Mouse (Mus musculus) embryonic stem cell, embryonic (primary cell): ENCODE measurements around the gene Nkx2-5.

ENCODE experiments used
- CTCF ChIA-PET, 4 experiments: fragments of 300-600 bp in 2 of 4; fragments of 350-600 bp in 2 of 4; sonication (Branson Sonifier 250); formaldehyde crosslinking; loops; one replicate each; lab custom pipeline; 2022; ENCODE audit warnings: inconsistent platforms in 2 of 4; lab: Charles Lee
- POLR2A ChIA-PET, 4 experiments: fragments of 300-600 bp in 2 of 4; fragments of 350-600 bp in 2 of 4; sonication (Branson Sonifier 250); formaldehyde crosslinking; loops; one replicate each; lab custom pipeline; 2022; ENCODE audit warnings: antibody characterized with exemption in 4 of 4, inconsistent platforms in 1 of 4; lab: Charles Lee

Nkx2-5 gene

DNA sequence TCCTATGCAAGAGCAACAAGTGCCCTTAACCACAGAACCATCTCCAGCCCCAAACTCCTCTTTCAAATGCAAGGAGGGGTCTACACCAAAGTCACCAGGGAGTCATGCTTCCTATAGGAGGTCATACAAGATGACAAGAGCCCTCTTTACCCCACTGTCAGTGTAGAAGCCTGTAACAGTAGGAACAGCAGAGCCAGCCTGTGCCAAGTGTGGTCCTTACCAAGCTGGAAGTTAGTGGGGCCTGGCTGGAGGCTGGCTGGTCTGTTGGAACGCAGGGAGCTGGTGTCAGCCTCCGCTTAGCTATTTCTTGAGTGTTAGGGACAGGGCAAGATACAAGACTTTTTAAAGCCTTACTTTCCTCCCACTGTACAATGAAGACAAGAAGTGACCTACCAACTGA lies 11.0 kb downstream of the Nkx2-5 start:
- POLR2A ChIA-PET: no interaction called here

DNA sequence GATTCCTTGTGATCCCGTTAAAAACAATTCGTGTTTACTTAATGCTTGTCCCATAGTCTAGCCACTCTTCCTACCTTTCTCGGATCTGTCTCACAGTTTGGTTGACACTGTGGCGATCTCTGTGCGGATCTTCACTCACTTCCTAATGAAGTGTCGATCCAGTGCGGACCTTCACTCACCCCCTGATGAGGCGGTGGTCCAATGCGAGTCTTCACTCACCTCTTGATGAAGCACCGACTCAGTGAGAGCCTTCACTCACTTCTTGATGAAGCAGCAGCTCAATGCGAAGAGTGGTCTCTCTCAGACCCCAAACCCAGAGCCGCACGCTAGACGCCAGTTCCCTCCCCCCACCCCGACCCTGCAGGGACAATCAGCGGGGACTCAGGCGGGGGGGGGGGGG lies 18.7 kb downstream of the Nkx2-5 start:
- POLR2A ChIA-PET: interaction anchor here in 2 of 4 experiments (0.5 to 1.1 kb wide), 4 partner anchors 15 to 1199 kb away, joined by 3 to 4 read pairs (median 3); no protein-coding TSS in a partner anchor
- CTCF ChIA-PET: interaction anchor here in 1 of 4 experiments (0.6 to 0.7 kb wide), 2 partner anchors 24 to 204 kb away, joined by 3 to 4 read pairs; no protein-coding TSS in a partner anchor

More for the DNA sequence above, 11.0 kb downstream of the Nkx2-5 start:
- CTCF ChIA-PET: no interaction called here

DNA sequence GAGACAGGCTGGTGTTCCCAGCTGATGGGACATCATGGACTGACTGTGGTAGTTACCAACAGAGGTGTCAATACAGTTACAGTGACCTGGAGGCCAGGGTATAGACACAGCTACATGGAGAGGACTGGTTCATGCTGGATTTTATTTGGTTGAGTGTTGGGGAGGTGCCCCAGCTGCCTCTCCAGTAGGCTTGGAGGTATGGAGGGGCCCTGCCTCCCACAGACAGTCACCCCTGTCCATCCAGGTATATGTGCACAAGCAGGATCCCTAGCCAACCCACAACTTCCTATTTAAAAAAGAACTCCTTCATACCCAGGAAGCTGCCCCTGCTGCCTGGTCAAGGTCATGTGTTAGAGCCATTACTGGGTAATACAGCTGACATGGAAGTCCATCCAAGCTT lies 27.0 kb downstream of the Nkx2-5 start:
- ChIA-PET CTCF (interaction anchor here in 1 of 4 experiments (0.9 to 1.0 kb wide), 2 partner anchors 23 to 68 kb away, joined by 3 read pairs; no protein-coding TSS in a partner anchor), POLR2A (no interaction called here)

DNA sequence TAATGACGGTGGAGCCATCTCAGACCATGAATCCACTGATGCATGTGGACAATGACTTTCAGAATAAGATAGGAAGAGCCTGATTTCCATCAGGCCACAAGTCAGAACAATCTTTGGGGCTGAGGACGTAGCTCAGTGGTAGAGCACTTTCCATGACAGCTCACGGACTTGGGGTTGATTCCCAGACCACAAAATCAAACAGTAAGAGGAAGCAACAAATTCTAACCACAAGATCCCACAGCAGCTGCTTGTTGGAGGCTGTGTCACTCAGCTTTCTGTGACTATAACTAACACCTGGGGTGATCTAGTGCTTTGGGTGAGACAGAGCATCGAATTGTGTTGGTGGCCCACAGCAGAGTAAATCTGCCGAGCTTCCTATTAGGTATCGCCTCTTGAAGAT lies 28.0 kb downstream of the Nkx2-5 start:
- CTCF ChIA-PET: interaction anchor here in 2 of 4 experiments (0.6 to 1.6 kb wide), 2 partner anchors 22 to 548 kb away, joined by 4 read pairs; no protein-coding TSS in a partner anchor
- POLR2A ChIA-PET: interaction anchor here in 1 of 4 experiments (1.1 to 1.6 kb wide), 2 partner anchors 12 to 26 kb away, joined by 4 to 5 read pairs; no protein-coding TSS in a partner anchor

DNA sequence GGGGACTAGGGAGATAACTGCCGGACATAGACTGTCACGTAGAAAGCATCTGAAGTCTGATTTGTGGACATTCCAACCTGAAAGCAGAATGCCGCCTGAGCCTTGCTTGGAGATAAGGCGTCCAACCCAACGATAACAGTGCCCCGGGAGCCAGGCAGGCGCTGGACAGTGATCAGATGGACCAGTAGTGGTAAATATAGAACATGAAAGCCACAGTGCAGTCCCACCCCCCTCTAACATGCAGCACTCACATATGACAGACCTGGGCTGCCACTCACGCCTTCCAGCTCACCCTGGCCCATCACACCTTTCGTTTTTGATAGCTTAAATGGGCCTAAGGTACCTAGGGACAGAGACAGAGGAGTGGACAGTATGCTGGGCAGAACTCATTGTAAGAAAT lies 31.3 kb downstream of the Nkx2-5 start:
- POLR2A ChIA-PET: interaction anchor here in 1 of 4 experiments (1.0 kb wide), 1 partner anchor 305 kb away, joined by 3 read pairs; no protein-coding TSS in a partner anchor
- CTCF ChIA-PET: interaction anchor here in 1 of 4 experiments (1.1 kb wide), 1 partner anchor 82 kb away, joined by 3 read pairs; no protein-coding TSS in a partner anchor

DNA sequence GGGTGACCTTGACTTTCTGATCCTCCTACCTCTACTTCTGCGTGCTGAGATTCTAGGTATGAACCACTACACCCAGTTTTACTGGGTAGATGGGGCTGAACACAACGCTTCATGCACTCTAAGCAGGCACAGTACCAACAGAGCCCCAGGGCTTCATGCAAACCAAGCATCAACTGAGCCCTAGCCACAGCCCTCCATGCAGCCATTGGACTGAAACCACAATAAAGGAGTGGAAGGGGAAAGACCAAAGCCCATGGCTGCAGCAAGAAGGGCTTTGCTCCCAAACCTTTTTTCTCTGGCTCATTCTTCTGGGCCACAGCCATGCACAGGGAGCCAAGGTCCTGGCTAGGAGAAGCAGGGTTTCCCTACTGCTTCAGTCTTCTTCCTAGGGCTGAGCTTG lies 32.2 kb downstream of the Nkx2-5 start:
- ChIA-PET CTCF (interaction anchor here in 2 of 4 experiments (1.2 to 1.3 kb wide), 2 partner anchors 18 to 66 kb away, joined by 3 to 4 read pairs; no protein-coding TSS in a partner anchor), POLR2A (interaction anchor here in 1 of 4 experiments (0.5 kb wide), 1 partner anchor 35 kb away, joined by 3 read pairs; no protein-coding TSS in a partner anchor)

DNA sequence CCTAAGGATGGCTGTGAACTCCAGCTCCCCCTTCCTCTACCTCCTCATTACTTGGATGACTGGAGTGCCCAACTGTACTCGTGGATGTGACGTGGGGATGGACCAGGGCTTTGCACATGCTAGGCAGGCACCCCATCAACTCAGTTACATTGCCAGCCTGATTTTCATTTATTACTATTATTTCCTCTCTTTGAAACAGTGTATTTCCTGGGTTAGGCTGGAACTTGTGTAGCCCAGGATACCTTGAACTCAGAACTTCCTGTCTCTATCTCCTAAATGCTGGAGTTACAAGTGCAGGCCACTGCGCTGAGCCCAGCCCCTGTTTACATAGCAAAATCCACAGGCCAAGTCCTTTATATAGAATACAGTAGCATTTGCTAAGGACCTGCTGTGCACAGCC lies 41.9 kb downstream of the Nkx2-5 start:
- CTCF ChIA-PET: no interaction called here
- POLR2A ChIA-PET: interaction anchor here in 1 of 4 experiments (1.5 kb wide), 1 partner anchor 8 kb away, joined by 5 read pairs; no protein-coding TSS in a partner anchor

DNA sequence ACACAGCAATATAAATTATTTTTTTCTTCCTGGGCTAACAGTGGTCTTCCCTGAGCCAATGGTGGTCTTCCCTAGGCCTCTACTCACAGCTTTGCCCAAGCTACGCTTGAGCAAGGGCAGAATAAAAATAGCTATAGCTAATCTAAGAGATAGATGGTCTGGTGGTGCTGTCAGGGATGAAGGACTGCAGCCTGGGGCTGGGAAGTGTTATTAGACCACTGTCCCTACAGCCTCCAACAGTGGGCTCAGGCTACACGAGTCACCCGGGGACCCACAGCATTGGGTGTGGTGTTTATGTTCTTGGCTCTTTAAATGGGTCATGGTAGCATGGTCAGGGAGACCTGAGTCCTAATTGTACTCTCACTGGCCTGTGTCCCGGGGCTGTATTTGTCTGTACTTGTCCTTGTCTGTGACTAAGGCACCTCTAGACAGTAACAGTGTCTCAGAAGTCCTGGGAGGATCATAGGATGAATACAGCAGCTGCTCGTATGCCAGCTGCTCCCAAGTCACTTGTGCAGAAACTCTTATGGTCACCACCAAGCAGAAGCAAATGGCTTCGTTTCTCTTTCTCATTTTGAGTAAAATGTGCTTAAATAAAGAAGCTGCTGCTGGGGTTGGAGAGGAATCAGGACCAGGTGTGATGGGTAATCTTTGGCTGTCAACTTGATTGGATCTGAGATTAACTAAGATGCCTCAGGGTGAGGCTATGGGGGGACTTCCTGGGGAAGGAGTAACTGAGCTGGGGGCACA lies 47.3 kb downstream of the Nkx2-5 start:
- CTCF ChIA-PET: interaction anchor here in 2 of 4 experiments (0.6 to 0.8 kb wide), 2 partner anchors 87 to 324 kb away, joined by 3 read pairs; no protein-coding TSS in a partner anchor
- POLR2A ChIA-PET: interaction anchor here in 1 of 4 experiments (0.6 to 1.3 kb wide), 2 partner anchors 16 to 276 kb away, joined by 3 to 6 read pairs; no protein-coding TSS in a partner anchor

DNA sequence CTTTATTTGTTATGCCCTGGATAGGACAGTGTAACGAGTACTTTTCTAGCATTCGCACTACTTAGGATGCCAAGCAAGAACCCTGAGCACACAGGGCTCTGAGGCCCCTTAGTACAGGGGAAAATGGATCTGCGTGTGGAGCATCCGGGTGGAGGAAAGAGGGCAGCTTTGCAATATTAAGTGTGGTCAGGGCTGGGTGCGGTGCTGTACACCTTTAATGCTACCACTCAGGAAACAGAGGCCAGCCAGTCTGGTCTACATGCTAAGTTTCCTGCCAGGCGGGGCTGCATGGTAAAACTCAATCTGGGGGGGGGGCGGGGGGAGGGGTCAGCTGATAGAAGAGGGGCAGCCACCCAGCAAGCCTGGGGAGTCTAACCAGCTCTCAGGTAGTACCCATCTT lies 49.4 kb downstream of the Nkx2-5 start:
- POLR2A ChIA-PET: interaction anchor here in 3 of 4 experiments (0.7 to 1.7 kb wide), 8 partner anchors 8 to 91 kb away, joined by 3 to 9 read pairs (median 4); partner anchors contain the start of gene Bnip1 (in 1 of the 3)
- CTCF ChIA-PET: interaction anchor here (0.6 to 2.5 kb wide), 65 partner anchors 9 to 377 kb away, joined by 3 to 41 read pairs (median 4); partner anchors contain the start of genes Atp6v0e (in 1 of the 4), Bnip1 (in 1 of the 4), Nkx2-5 (in 1 of the 4) and Phf1 (in 1 of the 4)

DNA sequence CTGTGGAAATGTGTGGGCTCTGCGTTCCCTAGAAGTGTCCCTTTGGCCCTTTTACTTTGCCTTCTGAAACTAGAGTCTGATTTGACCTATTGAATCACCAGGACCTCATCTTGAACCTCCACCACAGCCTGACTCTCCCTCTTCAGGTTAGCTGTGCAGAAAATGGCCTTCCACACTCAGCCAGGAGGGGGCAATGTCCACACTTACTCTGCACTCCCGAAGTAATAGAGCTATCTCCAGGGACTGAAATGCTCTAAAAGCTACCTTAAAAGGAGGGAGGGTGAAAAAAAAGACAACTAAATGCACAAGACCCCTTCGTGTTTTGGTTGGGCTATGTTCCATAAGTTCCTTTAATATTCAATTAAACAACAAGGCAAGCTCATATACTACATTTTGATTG lies 50.1 kb downstream of the Nkx2-5 start:
- ChIA-PET POLR2A (interaction anchor here in 3 of 4 experiments (0.7 to 1.7 kb wide), 11 partner anchors 9 to 92 kb away, joined by 3 to 9 read pairs (median 3); partner anchors contain the start of gene Bnip1 (in 1 of the 3)), CTCF (interaction anchor here (0.5 to 2.5 kb wide), 68 partner anchors 9 to 709 kb away, joined by 3 to 41 read pairs (median 4); partner anchors contain the start of genes Bnip1 (in 2 of the 4), Atp6v0e (in 1 of the 4), Nkx2-5 (in 1 of the 4) and Phf1 (in 1 of the 4))

DNA sequence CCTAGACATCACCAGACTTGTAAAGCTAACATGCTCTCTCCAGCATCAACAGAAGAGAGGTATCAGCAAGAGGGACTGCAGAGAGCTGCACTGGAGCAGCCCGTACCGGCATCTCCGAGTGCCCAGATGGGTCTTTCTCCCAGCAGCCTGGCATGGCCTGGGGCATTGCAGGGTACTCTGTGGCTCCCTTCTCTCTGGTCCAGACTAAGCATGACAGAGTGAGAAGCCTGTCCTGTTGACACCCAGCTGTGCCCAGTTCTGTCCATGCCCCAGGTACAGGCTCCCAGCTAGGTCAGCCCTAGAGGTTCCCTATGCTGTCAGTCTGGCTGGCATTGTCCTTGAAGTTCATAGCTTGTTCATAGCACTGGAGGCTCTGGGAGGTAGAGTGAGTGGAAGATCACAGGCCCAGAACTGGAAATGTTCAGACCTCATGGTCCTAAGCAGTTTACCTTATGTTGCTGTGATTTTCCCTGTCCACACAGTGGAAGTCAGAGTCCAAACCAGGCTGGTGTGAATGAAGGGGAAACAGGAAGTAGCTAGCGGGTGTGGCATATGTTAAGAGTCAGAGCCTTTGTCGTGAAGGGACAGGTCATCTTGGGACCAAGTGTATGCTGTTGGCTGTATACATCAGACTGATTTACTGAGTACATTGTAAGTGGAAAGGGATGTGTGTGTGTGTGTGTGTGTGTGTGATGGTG lies 51.6 kb downstream of the Nkx2-5 start:
- ChIA-PET CTCF (interaction anchor here in 1 of 4 experiments (1.2 to 2.4 kb wide), 3 partner anchors 12 to 341 kb away, joined by 4 to 13 read pairs (median 10); partner anchors contain the start of genes Bnip1 and Kifc5b), POLR2A (interaction anchor here in 2 of 4 experiments (0.7 to 1.3 kb wide), 4 partner anchors 11 to 228 kb away, joined by 3 read pairs; no protein-coding TSS in a partner anchor)

DNA sequence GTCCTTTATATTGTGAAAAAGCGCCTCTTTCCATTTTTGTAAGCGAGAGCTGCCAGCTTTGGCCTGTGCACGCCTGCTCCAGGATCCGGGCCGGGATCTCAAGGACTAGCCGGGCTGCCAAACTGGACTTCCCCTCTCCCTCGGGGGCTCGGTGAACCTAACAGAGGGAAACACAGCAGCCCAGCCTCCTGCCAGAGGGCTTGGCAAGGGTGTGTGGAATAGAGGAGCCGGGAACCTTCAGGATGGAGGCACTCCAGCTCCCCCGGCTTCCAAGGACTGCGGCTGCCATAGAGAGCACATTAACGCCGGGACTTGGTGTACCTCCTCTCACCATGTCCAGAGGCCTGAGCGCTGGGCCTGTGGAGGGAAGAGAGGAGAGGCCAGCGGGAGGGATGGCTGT lies 52.7 kb downstream of the Nkx2-5 start:
- ChIA-PET POLR2A (interaction anchor here in 2 of 4 experiments (0.6 to 2.0 kb wide), 5 partner anchors 11 to 95 kb away, joined by 3 to 5 read pairs (median 4); no protein-coding TSS in a partner anchor), CTCF (interaction anchor here in 3 of 4 experiments (0.6 to 1.8 kb wide), 5 partner anchors 12 to 330 kb away, joined by 3 to 7 read pairs (median 3); no protein-coding TSS in a partner anchor)

DNA sequence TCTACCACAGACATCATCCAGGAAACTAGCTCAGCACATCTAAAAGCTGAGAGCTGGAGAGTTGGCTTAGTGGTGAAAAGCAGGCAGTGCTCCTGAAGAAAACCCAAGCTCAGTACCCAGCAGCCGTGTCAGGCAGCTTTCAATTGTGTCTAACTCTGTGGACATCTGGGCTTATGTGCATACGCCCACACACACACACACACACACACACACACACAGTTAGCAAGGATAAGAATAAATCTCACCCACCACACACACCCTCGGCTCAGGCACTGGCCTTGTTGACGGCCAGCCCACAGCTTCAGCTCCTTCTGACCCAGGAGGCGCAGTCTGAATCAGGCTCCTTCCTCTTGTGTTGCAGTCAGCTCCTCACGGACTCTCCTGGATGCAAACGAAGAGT lies 53.2 kb downstream of the Nkx2-5 start:
- CTCF ChIA-PET: interaction anchor here (0.5 to 1.8 kb wide), 8 partner anchors 12 to 362 kb away, joined by 3 to 7 read pairs (median 3); no protein-coding TSS in a partner anchor
- POLR2A ChIA-PET: interaction anchor here in 2 of 4 experiments (0.6 to 2.0 kb wide), 8 partner anchors 10 to 129 kb away, joined by 3 to 5 read pairs (median 4); partner anchors contain the start of gene Atp6v0e (in 1 of the 2)

DNA sequence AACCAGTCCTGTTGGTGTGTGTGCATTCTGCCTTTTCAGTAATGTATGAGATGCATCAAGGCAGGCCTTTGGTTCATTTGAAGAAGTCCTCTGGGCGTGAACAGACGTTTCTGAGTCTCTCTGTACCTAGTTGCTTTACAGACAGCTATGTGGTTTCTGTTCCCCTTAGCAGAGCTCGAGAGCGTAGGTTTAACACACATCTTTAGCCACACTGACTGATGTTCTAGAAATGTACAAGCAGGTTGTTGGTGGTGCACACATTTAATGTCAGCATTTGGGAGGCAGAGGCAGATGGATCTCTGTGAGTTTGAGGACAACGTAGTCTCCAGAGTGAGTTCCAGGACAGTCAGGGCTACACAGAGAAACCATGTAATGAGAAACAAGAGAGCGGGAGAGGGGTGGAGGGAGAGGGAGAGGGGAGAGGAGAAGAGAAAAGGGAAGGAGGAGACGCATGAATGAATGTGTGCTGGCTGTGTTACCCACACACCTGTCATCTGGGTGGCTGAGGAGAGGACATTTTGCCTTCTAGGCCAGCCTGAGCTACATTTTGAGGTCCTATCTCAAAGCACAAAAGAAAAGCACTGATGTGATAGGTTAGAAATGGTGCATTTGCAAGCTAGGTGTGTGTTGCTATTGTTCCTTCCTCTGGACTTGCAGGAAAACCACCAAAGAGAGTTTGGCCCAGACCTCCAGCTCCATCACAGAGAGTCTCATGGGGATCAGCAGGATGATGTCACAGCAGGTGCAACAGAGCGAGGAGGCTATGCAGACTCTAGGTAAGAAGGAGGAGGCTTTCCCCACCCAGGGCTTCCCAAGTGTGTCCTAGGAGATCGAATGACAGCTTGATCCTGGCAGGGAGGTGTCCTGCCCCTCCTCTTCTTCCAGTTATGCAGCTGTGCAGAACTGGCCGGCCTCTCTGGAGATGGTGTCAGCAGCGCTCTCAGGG lies 54.3 kb downstream of the Nkx2-5 start:
- POLR2A ChIA-PET: interaction anchor here in 2 of 4 experiments (0.6 to 2.0 kb wide), 5 partner anchors 9 to 128 kb away, joined by 3 to 5 read pairs (median 3); partner anchors contain the start of gene Atp6v0e (in 1 of the 2)
- CTCF ChIA-PET: interaction anchor here in 3 of 4 experiments (0.5 to 1.8 kb wide), 7 partner anchors 13 to 363 kb away, joined by 3 to 7 read pairs (median 3); no protein-coding TSS in a partner anchor

DNA sequence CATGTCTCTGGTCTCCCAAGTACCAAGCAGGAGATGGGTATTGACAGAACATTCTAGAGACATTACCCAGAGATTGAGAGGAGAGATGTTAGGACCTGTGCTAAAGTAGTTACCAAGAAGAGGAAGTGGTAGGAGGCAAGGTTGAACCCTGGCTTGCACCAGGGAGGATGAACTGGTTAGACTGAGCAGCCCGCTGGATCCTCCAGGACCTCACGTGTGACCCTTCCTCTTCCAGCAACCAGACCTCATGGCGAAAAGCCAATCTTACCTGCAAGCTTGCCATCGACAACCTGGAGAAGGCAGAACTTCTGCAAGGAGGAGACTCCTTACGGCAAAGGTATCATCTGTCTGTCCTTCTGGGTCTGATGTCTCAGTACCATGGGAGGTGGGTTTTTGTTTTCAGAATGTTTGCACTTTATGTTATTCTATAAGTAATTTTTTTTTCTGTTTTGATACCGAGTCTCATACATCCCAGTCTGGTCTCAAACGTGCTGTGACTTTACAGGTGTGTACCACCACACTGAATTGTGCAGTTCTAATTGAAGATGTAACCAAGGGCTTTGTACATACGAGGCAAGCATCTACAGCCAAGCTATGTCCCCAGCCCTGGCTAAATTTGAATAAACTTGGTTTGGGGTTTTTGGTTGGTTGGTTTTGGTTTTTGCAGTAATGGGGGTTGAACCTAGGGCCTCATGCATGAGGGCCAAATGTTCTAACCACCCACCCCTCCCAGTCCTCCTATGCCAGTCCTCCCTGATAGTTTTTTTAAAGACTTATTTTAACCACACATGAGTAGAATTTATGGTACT lies 55.1 kb downstream of the Nkx2-5 start:
- ChIA-PET POLR2A (interaction anchor here in 1 of 4 experiments (0.6 kb wide), 1 partner anchor 392 kb away, joined by 4 read pairs; no protein-coding TSS in a partner anchor), CTCF (interaction anchor here in 1 of 4 experiments (0.6 kb wide), 1 partner anchor 425 kb away, joined by 4 read pairs; no protein-coding TSS in a partner anchor)
